Mouse (Mus musculus) neural tube, embryonic 14.5 days (tissue): ENCODE measurements around the gene Lsm10. TPM values are rescaled to one million over a fixed set of nuclear protein-coding genes. Genes with fewer than 3 reads are reported as not detected.

ENCODE experiments used
- ATAC-seq: fragments of 200-750 bp; cut with Nextera tagmentation; 2 replicates; pipeline ENCODE4 v1.8.0; 2017; ENCODE audit warnings: low read depth, mild to moderate bottlenecking, moderate TSS enrichment, moderate library complexity
- H3K27ac ChIP-seq: fragments of 300-500 bp; sonication (generic); 2 replicates; pipeline ENCODE4 v1.5.1; 2014; ENCODE audit warnings: low read depth, mild to moderate bottlenecking, control low read depth, low read length, moderate library complexity, mixed read lengths
- H3K27me3 ChIP-seq: fragments of 300-500 bp; sonication (generic); 2 replicates; pipeline ENCODE4 v1.6.1; 2014; ENCODE audit warnings: low read length; ENCODE audit not compliant: control insufficient read depth, insufficient read depth
- H3K36me3 ChIP-seq: fragments of 300-500 bp; sonication (generic); 2 replicates; pipeline ENCODE4 v1.6.1; 2014; ENCODE audit warnings: low read length, mixed read lengths; ENCODE audit not compliant: control insufficient read depth, insufficient read depth
- H3K4me1 ChIP-seq: fragments of 300-500 bp; sonication (generic); 2 replicates; pipeline ENCODE4 v1.6.1; 2014; ENCODE audit warnings: low read length; ENCODE audit not compliant: control insufficient read depth, insufficient read depth
- H3K4me2 ChIP-seq: fragments of 300-500 bp; sonication (generic); 2 replicates; pipeline ENCODE4 v1.6.1; 2014; ENCODE audit warnings: mild to moderate bottlenecking, low read depth, low read length, control low read depth
- H3K4me3 ChIP-seq: fragments of 300-500 bp; sonication (generic); 2 replicates; pipeline ENCODE4 v1.5.1; 2014; ENCODE audit warnings: low read depth, low read length, control low read depth, mixed read lengths
- H3K9ac ChIP-seq: fragments of 300-500 bp; sonication (generic); replicated peaks from 2 replicates; pipeline ENCODE4 v1.6.1; 2014; ENCODE audit warnings: low read depth, mild to moderate bottlenecking, control low read depth, low read length, mixed read lengths
- H3K9me3 ChIP-seq: fragments of 300-500 bp; sonication (generic); 2 replicates; pipeline ENCODE4 v1.6.1; 2016; ENCODE audit warnings: low read length; ENCODE audit not compliant: control insufficient read depth
- WGBS: fragments of 180-500 bp; shearing (Covaris S2); extraction: QIAGEN DNeasy Blood & Tissue Kit; methylation state at CpG from one replicate; pipeline ENCODE4 v1.1.7; 2014; 5-methylcytosine and 5-hydroxymethylcytosine counted together
- polyA plus RNA-seq: library from polyadenylated mRNA; unstranded; fragments of >200 nt; fragmentation: Nextera tagmentation; extraction: Ambion mirVana; gene quantifications from 2 replicates; pipeline ENCODE4 v1.2.1, GENCODE M21; 2014

The Lsm10 gene
- polyA plus RNA-seq, 1 experiment from 2014 or later: 48.3 TPM

DNA sequence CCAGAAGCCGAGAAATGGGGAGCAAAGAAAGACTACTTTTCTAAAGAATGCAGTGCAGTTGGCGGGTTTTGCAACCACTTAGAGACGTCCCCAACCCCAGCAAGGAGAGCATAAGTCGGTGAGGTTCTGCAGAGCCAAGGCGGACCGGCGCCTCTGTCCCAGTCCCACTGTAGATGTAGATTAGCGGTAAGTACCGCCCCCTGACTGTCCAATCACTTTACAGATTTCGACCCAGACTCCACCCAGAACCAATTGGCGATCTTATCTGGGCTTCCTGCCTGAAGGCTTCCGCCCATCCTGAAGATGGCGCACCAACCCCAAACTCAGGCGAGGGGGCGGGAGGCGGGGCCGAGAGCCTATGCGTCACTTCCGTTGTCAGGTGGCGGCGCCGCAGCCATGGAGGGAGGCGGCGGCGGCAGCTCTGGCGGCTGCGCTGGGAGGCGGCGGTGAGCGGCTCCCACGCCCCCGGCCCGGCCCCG, 7.2 kb downstream of the Lsm10 start, which contains the start of gene Stk40:
Gene Stk40, plus strand, starts transcription at position 368 of the 479 bp plus-strand sequence.
- peak within 1 kb of the TSS; percentile 91 for H3K4me3 ChIP-seq
- peak within 1 kb of the TSS; percentile 85 for H3K27ac ChIP-seq
- H3K9ac ChIP-seq: peak within 1 kb of the TSS; percentile 88
- peak within 1 kb of the TSS; percentile 92 for H3K4me2 ChIP-seq
- H3K4me1 ChIP-seq: peaks cover 32% of the 10 kb centered on the region
- WGBS: under 1% methylated on average over 31 of the region's 34 CpGs
- no peaks in the 10 kb centered on the region for H3K36me3 ChIP-seq
- no peaks in the 10 kb centered on the region for H3K9me3 ChIP-seq
- ATAC-seq: peak; percentile 98
- H3K27me3 ChIP-seq: no peaks in the 10 kb centered on the region

DNA sequence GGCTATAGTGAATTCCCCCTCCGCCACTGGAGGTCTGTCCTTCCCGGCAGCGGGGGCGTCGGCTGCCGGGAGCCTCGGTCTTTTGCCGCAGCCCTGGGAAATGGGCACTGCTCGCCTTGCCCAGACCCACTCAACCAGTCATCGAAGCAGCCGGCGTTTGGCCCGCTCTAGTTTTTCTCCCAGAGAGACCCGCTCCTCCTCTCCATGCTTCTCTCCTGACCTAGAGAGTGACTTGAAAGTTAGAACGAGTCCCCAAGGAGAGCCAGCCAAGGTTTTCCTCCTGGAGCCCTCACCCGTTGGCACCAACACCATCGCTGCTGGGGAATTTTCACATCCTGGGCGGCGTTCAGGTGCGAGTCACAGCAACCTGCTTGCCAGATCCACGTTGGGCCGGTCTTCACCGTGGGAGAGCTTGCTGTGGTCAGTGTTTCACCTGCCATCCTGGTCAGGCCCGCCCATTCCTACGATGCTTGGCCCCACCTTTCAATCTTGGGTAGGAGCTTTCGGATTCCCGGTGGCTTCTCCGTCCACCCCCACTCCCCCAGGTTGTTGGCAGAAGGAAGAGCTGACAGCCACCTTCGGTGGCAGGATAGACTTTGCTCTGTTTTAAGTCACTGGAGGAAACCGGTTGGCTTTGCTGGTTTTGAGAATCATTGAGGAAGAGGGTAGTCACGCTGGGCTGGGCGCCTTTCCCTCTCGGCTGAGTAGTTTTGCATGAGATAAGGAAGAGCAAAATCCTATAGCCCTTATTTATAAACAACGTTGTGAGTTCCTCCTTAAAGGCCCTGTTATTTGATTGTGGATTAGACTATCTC, 8.0 kb downstream of the Lsm10 start:
- WGBS: 3% methylated on average over 33 of the region's 34 CpGs

GRCm38 (mm10) chr4:126105131-126105783, 8.8 kb downstream of the Lsm10 start:
- no peak for ATAC-seq
- Histone ChIP-seq H3K4me2 (peak overlapping the region; percentile 92), H3K4me3 (peak overlapping the region; percentile 91; the same call in 1 of the 2 replicates), H3K27ac (no peak overlapping the region), H3K4me1 (peaks cover 44% of the 10 kb centered on the region), H3K9me3 (no peaks in the 10 kb centered on the region), H3K36me3 (no peaks in the 10 kb centered on the region), H3K9ac (no peak overlapping the region), H3K27me3 (no peaks in the 10 kb centered on the region)
- 52% methylated on average over 7 of the region's 7 CpGs for WGBS

More for the DNA sequence above, 8.0 kb downstream of the Lsm10 start:
- H3K27ac ChIP-seq: peak overlapping the region; percentile 71; the same call in 1 of the 2 replicates
- peak overlapping the region; percentile 91 for H3K4me3 ChIP-seq
- no peaks in the 10 kb centered on the region for H3K9me3 ChIP-seq
- peak; percentile 28 for ATAC-seq
- no peaks in the 10 kb centered on the region for H3K36me3 ChIP-seq
- peak overlapping the region; percentile 92 for H3K4me2 ChIP-seq
- peaks cover 36% of the 10 kb centered on the region for H3K4me1 ChIP-seq
- H3K27me3 ChIP-seq: no peaks in the 10 kb centered on the region
- peak overlapping the region; percentile 88 for H3K9ac ChIP-seq

DNA sequence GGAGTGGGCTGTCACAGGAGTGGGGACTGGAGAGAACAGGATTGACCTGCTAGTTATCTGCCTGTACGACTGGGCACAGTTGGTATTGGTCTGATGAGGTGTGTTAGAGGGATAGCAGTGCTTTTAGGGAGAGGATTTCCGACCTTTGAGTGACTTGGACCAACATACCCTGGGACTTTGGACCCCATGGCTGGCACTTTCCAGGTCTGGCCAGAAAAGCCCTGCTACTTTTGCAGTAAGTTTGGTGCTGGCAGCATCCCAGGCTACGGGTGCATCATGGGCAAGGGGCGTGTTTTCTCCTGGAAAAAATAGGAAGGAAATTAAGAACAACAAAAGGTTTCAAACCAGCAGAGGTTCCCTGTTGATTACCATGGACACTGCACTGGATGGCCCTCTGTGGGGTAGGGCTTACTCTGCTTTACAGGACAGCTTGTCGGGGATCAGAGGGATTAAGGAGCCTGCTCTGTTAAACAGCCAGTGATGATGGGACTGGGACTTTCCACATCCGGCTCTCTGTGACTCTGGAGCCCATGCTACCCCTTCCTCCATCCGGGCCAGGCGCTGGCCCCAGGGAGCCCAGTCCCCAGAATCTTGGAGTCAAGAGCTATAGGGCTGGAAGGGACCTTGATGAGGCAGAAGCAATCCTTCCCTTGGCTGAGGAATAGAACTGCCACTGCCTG, 11.8 kb downstream of the Lsm10 start:
- H3K27ac ChIP-seq: no peak overlapping the region
- H3K27me3 ChIP-seq: no peaks in the 10 kb centered on the region
- H3K4me2 ChIP-seq: no peak overlapping the region
- no peak for ATAC-seq
- 0 out of 2 replicates have a peak overlapping the region, but pooled peaks have one; percentile 16 for H3K9ac ChIP-seq
- peaks cover 46% of the 10 kb centered on the region for H3K4me1 ChIP-seq
- H3K4me3 ChIP-seq: no peak overlapping the region
- 60% methylated on average over 8 of the region's 8 CpGs for WGBS
- no peaks in the 10 kb centered on the region for H3K36me3 ChIP-seq
- no peaks in the 10 kb centered on the region for H3K9me3 ChIP-seq

DNA sequence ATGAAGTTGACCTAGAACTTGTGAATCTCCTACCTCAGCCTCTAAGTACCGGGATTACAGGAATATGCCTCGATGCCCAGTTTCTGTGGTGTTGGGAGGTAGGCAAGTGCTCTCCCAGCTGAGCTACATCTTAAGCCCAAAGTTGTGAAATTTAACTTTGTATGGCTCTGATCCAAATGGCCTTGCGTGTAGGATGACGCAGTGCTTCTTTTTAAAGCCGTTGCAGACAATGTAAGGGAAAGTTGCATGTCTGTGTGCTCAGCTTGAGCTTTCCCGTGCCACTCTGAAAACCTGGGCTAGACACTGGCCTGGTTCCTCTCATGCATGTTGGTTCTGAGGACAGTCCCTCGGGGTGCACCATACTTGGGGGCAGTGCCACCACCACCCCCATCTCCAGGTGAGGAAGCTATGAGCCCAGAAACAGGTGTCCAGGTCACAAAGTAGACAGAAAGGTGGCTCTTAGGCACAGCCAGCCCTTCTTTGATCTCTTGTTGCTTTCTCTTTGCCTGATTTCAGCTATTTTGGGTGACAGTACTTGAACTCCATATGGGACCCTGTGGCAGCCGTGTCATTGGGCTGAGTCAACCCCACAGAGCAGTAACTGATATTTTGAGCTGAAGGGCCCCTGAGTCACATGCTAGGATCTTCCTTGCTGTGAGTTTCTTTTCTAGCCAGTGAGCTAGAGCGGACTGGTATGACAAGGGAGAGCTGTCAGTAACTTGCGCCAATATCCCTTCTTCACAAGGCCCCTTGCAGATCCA, 13.4 kb downstream of the Lsm10 start:
- no peak for ATAC-seq
- peak overlapping the region; percentile 24; the same call in 1 of the 2 replicates for H3K4me2 ChIP-seq
- no peaks in the 10 kb centered on the region for H3K9me3 ChIP-seq
- H3K36me3 ChIP-seq: no peaks in the 10 kb centered on the region
- H3K27ac ChIP-seq: peak overlapping the region; percentile 78
- H3K27me3 ChIP-seq: no peaks in the 10 kb centered on the region
- H3K9ac ChIP-seq: 0 out of 2 replicates have a peak overlapping the region, but pooled peaks have one; percentile 37
- no peak overlapping the region for H3K4me3 ChIP-seq
- peaks cover 46% of the 10 kb centered on the region for H3K4me1 ChIP-seq
- 78% methylated on average over 10 of the region's 10 CpGs for WGBS

GRCm38 (mm10) chr4:126110374-126111152, 14.1 kb downstream of the Lsm10 start:
- WGBS: 7% methylated on average over 12 of the region's 12 CpGs
- Histone ChIP-seq H3K27me3 (no peaks in the 10 kb centered on the region), H3K4me3 (no peak overlapping the region), H3K4me2 (peak overlapping the region; percentile 24), H3K36me3 (no peaks in the 10 kb centered on the region), H3K4me1 (peaks cover 38% of the 10 kb centered on the region), H3K9ac (peak overlapping the region; percentile 37), H3K9me3 (no peaks in the 10 kb centered on the region), H3K27ac (peak overlapping the region; percentile 78)
- peak; percentile 71; the same call in 1 of the 2 replicates for ATAC-seq

DNA sequence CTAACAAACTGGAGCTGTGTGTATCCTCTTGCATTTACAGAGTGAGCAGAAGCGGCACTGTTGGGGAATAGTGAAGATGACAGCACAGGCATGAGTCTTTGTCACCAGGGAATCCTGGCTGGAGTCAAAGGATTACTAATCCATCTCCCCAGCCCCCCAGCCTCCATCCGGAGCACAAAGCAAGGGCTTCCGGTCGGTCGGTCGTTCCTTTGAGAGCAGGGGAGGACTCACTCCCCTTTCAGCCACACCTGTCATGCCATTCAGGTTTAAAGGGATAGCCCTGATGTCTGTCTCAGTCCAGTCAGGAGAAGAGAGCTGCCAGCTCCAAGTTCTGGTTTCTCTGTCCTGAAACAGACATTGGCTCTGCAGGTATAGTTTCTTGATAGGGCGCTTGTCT, 14.7 kb downstream of the Lsm10 start:
- peak overlapping the region; percentile 37 for H3K9ac ChIP-seq
- peak overlapping the region; percentile 24 for H3K4me2 ChIP-seq
- ATAC-seq: no peak
- no peaks in the 10 kb centered on the region for H3K27me3 ChIP-seq
- WGBS: 26% methylated on average over 7 of the region's 7 CpGs
- H3K27ac ChIP-seq: peak overlapping the region; percentile 78
- no peak overlapping the region for H3K4me3 ChIP-seq
- peaks cover 33% of the 10 kb centered on the region for H3K4me1 ChIP-seq
- no peaks in the 10 kb centered on the region for H3K36me3 ChIP-seq
- no peaks in the 10 kb centered on the region for H3K9me3 ChIP-seq

DNA sequence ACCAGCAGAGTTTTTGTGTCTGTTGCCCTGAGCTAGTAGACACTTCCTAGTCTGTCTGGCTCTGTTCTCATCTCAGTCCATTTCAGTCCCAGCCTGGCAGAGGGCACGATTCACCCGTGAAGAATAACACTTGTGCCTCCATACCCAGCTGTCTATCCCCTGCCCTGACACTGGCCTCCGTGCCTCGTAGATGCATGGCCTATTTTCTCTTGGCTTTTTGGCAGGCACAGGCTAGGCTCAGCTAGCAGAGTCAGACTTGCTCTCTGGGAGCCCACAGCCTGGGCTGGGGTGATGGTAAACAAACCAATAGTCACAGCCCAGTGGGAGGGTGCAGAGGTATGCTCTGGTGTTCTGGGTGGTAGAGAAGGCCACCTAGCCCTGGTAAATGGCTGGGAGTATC, 16.8 kb downstream of the Lsm10 start:
- no peak for ATAC-seq
- H3K4me3 ChIP-seq: no peak overlapping the region
- no peaks in the 10 kb centered on the region for H3K9me3 ChIP-seq
- WGBS: 70% methylated on average over 4 of the region's 4 CpGs
- no peaks in the 10 kb centered on the region for H3K36me3 ChIP-seq
- no peaks in the 10 kb centered on the region for H3K27me3 ChIP-seq
- peaks cover 32% of the 10 kb centered on the region for H3K4me1 ChIP-seq
- no peak overlapping the region for H3K4me2 ChIP-seq
- no peak overlapping the region for H3K9ac ChIP-seq
- H3K27ac ChIP-seq: no peak overlapping the region
